Mouse (Mus musculus) heart, postnatal 14 days (tissue): ENCODE data around the gene Ripor2. TPM values are rescaled to one million over a fixed set of nuclear protein-coding genes. Genes with fewer than 3 reads are reported as not detected.
A peak's percentile ranks its signal among the peaks of the same experiment; 100 is the strongest.

Experiments used
- DNase-seq, 2 experiments: peaks; one replicate each; pipeline ENCODE4 v3.0.0; 2021 to 2022
- intact Hi-C: fragments of 180-260 bp; cut with DNase I; formaldehyde crosslinking; loops from one replicate; pipeline ENCODE4 v1.15.1; 2025
- total RNA-seq, 2 experiments: library from RNA; stranded (reverse); gene quantifications; 2 replicates each; pipeline ENCODE4 v1.2.3; 2021

The Ripor2 gene
- total RNA-seq, 2 experiments from 2014 or later = 8.9 to 9.2 TPM

- DNase-seq = no peak
- intact Hi-C loops = no loop called here
Observed at GRCm38 (mm10) chr13:24640166-24640560, 58.2 kb downstream of the Ripor2 start.

GRCm38 (mm10) chr13:24640836-24641385 is 58.9 kb downstream of the Ripor2 start:
- intact Hi-C loops = no loop called here
- DNase-seq = no peak

GRCm38 (mm10) chr13:24641491-24642430 is 59.8 kb downstream of the Ripor2 start:
- no peak for DNase-seq
- intact Hi-C loops = no loop called here

- DNase-seq = no peak
- intact Hi-C loops = no loop called here
Observed at GRCm38 (mm10) chr13:24645146-24645545, 63.2 kb downstream of the Ripor2 start.

- no peak for DNase-seq
- intact Hi-C loops = no loop called here
Observed at GRCm38 (mm10) chr13:24646324-24646723, 64.3 kb downstream of the Ripor2 start.

GRCm38 (mm10) chr13:24647444-24647843 is 65.5 kb downstream of the Ripor2 start:
- intact Hi-C loops = no loop called here
- no peak for DNase-seq

- no peak for DNase-seq
- intact Hi-C loops = no loop called here
Observed at GRCm38 (mm10) chr13:24648027-24648426, 66.0 kb downstream of the Ripor2 start.

- intact Hi-C loops = no loop called here
- no peak for DNase-seq
Observed at GRCm38 (mm10) chr13:24648668-24649067, 66.7 kb downstream of the Ripor2 start.

- intact Hi-C loops = no loop called here
- DNase-seq = no peak
Observed at GRCm38 (mm10) chr13:24649099-24649498, 67.1 kb downstream of the Ripor2 start.

- DNase-seq = no peak
- intact Hi-C loops = no loop called here
Observed at GRCm38 (mm10) chr13:24651018-24651417, 69.0 kb downstream of the Ripor2 start.

GRCm38 (mm10) chr13:24654919-24655635 is 73.1 kb downstream of the Ripor2 start:
- intact Hi-C loops = no loop called here
- no peak for DNase-seq

- DNase-seq = no peak
- intact Hi-C loops = no loop called here
Observed at GRCm38 (mm10) chr13:24656719-24657497, 74.9 kb downstream of the Ripor2 start.

- intact Hi-C loops = no loop called here
- DNase-seq = no peak
Observed at GRCm38 (mm10) chr13:24666763-24667162, 84.8 kb downstream of the Ripor2 start.

- intact Hi-C loops = no loop called here
- DNase-seq = no peak
Observed at GRCm38 (mm10) chr13:24668556-24668955, 86.6 kb downstream of the Ripor2 start.

- no peak for DNase-seq
- intact Hi-C loops = no loop called here
Observed at GRCm38 (mm10) chr13:24670676-24671075, 88.7 kb downstream of the Ripor2 start.

GRCm38 (mm10) chr13:24679027-24679680 is 97.2 kb downstream of the Ripor2 start:
- DNase-seq = no peak
- intact Hi-C loops = no loop called here

- intact Hi-C loops = no loop called here
- no peak for DNase-seq
Observed at GRCm38 (mm10) chr13:24680951-24681350, 99.0 kb downstream of the Ripor2 start.

GRCm38 (mm10) chr13:24682346-24682745 is 100.4 kb downstream of the Ripor2 start:
- intact Hi-C loops = no loop called here
- DNase-seq = no peak

- DNase-seq = no peak
- intact Hi-C loops = no loop called here
Observed at GRCm38 (mm10) chr13:24684503-24684902, 102.5 kb downstream of the Ripor2 start.

- peak in 1 of 2 experiments; percentile 10 for DNase-seq
- intact Hi-C loops = loop anchor here (5.0 kb wide), 1 partner anchor 349 kb away; no protein-coding TSS in a partner anchor
Observed at GRCm38 (mm10) chr13:24685846-24686245, 103.9 kb downstream of the Ripor2 start.
